Mouse (Mus musculus) CD4-positive helper T cell, adult 2 months (primary cell): Measurements from ENCODE around the gene Enthd1.
"Not testable (repeated sequence)": the region's sequence is repeated elsewhere in the genome, so short reads cannot be mapped to it uniquely, and the experiment has no call there.

Experiments used
- DNase-seq: peaks from one replicate; pipeline ENCODE4 v3.0.0-alpha.2; 2012; ENCODE audit warnings: low read depth, missing footprints, low spot score

Gene Enthd1

DNA sequence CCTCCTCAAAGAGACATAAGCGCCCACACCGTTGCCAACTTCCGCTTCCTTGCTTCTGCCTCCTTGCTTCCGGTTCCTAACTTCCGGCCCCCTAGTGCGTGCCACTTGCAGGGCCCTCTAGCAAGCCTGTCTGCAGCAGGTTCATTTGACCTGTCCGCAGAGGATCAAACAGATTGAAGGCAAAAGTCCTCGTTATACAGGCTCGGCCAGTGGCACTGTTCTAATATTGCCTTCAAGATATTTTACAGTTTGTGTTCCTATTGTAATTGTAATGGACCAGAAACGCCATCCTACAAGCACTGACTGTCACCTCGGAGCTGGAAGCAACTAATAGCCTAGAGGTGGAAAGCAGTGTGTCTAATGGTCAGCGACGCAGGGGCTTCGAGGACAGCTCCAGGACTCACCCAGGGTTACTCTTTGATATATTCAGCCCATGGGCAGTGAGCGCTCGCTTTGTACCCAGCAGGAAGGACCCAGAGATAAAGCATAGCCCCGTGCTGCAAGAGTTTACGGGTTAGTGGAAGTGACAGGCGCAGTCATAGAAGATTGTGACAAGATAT, at the start of gene Enthd1:
Gene Enthd1 (minus strand): TSS at position 51 of the 560 bp plus-strand sequence.
- no peak for DNase-seq

DNA sequence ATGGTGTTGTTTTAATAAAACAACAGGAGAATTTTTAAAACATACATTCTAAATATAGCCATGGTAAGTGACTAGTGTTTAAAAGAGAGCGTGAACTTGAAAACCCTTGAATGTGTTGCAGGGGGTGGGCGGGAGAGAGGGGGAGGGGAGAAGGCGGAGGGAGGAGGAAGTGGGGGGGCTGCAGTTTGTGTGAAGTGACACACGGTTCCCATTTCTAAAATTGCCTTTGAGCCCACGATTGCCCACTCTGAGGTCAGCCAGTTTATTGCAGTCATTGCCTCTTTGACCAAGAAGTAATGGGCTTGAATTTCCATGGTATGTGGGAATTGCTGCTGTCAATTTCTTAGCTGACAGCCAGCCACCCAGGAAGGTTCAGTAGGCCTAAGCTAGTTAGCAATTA, 48.9 kb upstream of the Enthd1 start:
- DNase-seq: no peak

DNA sequence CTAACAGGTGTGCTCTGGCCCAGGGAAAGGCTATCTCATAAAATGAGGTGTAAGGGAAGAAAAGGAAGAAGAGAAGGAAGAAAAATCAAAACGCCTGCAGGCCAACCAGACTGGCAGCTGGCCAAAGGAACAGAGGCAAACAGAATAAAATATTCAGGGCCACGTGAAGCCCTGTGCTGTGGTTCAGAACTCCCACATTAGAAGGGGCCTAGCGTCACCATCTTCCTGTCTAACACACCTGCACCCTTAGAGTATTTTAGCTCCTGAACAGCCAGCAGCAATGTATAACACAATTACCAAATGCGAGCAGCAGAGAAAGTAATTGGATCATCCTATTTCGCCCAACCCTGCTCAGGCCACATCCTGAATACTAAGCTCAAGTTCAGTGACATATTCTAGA, 46.5 kb upstream of the Enthd1 start:
- peak; percentile 85 for DNase-seq

DNA sequence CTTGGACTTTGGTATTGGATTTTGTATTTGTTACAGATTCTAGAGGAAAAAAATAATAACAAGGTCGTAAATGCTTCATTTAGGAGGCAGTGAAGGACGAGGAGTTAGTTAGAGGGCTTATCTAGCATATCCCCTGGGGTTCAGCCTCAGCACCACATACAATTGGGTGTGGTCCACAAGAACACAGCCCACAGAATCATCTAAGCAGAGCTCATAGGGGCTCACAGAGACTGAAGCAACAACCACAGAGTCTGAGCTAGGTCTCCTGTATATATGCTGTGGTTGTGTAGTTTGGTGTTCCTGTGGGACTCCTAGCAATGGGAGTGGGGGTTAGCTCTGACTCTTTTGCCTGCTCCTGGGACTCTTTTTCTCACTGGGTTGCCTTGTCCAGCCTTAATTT, 45.4 kb upstream of the Enthd1 start:
- peak; percentile 50 for DNase-seq

DNA sequence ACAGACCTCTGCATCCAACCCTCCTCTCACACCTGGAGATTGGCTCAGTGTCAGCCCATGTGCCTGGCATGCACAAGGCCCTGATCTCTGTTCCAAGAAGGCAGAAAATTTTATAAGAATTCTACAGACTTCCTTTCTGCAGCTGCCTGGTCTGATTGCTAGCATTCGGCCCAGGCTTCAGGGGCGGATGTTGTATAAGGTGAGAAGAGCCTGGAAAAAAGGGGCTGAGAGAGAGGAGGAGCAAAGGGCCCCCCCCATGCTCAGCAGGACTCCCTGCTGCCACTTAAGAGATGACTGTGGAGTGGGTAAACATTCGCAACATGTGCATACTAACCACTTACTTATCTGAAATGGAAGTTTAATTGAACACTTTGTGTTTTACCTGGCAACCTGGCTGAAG, 43.0 kb upstream of the Enthd1 start:
- DNase-seq: no peak

DNA sequence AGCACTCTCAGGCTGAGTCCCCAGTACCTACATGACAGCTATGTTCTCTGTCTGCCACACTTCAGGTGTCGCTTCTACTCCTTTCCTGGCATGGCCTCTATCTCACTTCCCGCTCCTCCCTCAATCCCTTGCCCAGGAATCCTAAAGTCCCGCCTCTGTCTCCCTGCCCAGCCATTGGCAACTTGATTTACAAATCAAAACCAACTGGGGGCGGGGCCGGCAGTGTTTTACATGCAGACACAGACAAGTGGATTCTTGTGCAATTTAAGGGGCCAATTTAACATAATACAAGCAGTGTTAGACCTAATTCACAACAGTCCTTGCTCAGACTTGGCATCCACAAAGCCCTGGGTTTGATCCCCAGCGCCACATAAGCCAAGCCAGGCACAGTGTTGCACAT, 39.1 kb upstream of the Enthd1 start:
- DNase-seq: no peak

DNA sequence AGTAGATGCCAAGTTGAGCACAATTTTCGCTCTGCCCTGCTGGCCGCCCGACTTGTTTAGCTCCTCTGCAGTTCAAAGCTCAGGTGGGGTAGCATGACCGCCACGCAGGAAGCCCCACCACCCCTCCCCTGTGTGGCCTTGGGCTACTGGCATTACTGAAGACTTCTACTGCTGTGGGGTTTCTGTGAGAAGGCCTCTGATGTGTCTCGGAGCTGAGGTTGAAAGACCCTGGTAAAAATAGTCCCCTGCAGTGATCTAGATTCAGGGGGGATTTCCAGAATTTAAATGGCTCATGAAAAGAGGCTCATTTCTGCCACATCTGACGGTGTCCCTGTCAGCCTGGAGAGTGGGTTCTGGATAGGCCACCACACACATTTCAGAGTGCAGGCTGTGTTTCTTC, 37.5 kb upstream of the Enthd1 start:
- peak; percentile 73 for DNase-seq

DNA sequence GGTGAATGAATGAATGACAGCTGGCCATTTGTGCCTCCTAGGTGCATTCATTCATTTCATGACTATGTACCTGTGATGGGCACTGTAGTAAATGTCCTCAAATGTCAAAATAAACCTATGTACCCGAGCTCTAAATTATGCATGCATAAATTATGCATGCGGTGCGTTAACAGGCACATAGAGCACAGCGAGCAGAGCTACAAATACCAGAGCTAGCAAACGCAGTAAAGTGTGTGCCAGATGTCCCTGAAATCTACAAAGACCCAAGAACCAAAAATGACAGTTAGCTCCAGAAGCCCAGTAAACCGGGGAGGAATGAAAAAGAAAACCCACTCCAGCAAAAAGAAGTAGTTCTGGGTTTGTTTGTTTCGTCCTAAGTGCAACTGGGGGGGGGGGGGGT, 36.5 kb upstream of the Enthd1 start:
- no peak for DNase-seq

DNA sequence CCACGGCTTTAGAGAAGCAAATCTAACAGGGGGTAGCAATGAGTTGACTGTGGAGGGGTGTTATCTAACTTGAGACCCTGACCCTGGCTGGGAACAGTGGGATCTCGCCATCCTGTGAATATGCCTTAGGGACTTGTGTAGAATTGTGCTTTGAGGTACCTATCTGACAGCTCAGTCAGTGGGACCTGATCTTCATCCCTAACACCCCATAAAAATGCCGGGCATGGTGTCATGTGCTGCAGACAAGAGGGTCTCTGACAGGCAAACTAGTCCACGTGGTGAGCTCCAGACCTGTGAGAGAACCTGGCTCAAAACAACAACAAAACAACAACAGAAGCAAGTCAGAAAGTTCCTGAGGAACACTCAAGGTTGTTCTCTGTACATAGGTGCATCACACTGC, 34.9 kb upstream of the Enthd1 start:
- DNase-seq: no peak

DNA sequence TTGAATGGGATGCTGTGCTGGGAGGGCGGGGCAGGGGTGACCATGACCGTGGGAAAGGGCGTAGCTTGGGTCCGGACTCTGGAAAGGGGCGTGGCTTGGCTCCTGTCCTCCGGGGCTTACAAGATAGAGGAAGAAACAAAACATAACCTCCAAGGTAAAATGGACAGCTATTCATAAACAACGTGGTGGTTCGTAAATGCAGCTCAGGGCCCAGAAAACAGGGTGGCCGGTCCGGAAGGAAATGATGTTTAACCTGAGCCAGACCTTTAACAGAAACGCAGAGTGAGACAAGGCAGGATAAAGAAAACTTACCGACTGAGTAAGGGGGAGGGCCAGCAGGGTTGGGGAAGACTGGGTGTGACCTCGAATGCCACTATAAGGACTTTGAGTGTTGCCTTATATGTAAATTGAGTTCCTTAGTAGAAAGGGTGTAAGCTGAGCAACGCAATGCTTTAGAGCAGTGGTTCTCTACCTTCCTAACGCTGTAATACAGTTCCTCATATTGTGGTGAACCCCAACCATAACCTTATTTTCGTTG, 34.3 kb upstream of the Enthd1 start:
- DNase-seq: peak; percentile 73

DNA sequence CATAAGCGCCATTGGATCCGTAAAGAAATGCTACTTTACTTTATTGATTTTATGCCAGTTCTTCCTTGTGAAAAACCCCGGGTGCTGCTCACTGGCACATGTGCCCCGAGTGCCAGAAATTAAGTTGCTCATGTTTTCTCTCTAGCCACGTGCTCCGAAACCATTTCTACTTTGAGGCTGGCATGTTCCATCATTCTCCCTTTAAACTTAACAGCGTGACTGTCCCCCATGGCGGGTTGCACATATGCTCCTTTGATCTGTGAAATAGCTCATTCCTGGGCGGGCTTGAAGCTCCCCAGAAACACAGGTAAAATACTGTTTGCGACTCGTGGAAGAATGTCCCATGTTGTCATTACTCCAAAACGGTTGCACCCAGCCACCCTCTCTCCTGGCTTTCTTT, 33.8 kb upstream of the Enthd1 start:
- peak; percentile 61 for DNase-seq

DNA sequence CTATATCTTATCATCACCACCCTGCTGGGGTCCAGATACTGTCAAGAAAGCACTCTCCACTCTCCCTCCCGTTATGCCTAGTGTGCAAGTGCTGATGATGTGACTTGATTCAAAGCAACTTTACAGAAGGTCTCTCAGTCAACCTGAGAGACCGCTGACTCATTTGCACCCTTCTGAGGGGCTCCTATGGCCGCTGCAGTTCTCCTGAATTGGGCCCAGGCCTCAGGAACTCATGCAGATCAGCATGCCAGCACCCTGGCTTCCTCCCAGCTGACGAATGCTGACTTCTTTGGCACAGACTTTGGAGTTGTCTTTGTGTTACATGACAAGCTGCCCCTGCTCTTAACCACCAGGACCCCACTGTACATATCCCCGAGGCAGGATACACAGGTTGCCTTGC, 28.9 kb upstream of the Enthd1 start:
- DNase-seq: no peak

DNA sequence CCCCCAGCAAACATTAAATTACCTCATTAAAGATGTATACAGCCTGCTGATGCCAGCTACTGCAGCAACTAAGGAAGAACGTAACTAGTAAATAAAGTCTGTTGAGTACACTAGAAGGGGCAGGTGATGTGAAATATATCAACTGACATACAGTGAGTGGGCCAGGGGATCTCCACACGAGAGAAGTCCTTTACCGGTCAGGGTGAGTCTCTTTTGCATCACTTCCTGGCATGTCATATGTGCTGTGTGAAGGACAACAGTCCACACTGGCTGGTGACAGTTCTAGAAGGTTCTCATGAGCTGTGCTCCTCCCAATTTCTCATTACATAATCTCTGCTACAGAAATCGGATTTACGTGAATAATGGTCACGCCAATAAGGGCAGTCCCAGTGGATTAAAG, 27.8 kb upstream of the Enthd1 start:
- peak; percentile 61 for DNase-seq

DNA sequence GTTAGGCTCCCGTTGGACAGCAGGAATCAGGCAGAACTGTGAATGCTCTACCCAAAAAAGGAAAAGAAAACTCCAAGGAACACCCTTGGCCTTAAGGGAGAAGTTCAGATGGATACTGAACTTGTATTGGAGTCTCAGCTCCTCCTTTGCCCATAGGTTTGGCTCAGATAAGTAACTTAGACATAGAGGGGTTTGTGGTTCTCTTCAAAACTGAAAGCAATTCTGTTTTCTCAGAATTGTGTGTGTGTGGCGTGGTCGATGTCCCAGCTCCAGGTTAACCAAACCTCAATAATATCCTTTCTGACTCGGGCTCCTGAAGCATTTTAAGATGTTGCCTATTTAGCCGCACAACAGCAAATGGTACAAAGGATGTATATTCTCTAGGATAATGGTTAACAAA, 25.7 kb upstream of the Enthd1 start:
- peak; percentile 80 for DNase-seq

DNA sequence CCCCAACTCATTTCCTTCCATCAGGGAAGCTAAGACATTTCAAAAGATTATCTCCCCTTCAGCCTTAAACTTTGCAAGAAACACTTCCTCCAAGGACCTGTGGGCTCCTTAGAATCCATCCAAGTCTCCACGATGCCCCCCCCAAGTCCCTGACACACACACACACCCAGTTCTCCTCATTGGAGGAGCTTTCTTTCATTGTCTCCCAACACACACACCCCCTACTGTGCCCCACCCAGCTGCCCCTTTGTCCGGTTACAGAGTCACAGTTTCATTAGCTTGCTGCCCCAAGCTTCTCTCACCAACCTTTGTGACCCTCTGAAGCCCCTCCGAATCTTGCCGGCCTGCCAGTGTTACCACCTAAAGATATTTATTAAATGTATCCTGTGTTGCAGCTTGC, 21.3 kb upstream of the Enthd1 start:
- DNase-seq: no peak

DNA sequence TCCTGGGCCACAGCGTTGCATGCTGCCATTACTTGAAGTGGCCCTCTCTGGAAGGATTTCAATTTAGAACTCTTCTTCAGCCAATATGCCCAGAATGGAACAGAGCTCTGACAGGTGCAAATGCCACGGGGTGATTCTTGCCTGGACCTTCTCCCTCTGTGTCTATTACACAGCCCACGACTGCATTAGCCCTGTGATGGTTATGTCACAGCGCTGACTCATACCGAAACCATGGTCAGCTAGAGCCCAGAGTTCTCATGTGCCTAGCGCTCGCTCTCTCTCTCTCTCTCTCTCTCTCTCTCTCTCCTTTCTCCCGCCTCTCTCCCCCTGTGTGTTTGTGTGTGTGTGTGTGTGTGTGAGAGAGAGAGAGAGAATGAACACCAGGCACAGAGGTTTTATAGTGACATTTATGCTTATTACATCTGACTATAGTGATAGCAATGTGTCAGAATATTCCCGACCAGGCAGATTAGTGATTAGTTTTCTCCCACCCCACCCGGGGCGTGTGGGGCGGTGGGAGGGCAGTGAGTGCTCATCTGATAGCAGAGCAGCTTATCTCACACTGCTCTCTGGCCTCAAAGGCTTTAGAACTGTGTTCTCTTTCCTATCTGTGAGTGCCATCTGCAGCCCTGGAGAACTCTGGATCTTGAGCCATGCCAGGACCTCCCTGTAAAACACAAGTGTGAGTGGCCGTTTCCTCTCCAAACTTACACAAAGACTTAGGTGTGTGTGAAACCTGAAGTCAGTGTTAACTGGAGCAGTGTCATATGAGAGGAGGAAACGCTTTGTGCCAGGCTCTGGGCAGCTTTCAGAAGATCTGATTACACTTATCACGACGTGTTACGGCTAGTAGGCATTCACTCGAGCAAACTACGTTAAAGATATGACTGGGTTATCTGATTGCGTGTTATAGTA, 17.9 kb upstream of the Enthd1 start:
- peak; percentile 83 for DNase-seq

DNA sequence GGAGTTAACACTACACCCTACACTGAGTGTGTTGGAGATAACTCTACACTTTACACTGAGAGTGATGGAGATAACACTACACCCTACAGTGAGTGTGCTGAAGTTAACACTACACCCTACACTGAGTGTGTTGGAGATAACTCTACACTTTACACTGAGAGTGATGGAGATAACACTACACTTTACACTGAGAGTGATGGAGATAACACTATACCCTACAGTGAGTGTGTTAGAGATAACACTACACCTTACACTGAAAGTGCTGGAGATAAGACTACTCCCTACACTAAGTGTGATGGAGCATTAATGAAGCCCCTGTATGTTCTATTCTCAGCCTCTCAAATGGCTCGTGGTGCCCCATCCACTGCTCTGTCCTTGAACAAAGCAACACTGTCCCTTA, 15.6 kb upstream of the Enthd1 start:
- DNase-seq: not testable (repeated sequence)

DNA sequence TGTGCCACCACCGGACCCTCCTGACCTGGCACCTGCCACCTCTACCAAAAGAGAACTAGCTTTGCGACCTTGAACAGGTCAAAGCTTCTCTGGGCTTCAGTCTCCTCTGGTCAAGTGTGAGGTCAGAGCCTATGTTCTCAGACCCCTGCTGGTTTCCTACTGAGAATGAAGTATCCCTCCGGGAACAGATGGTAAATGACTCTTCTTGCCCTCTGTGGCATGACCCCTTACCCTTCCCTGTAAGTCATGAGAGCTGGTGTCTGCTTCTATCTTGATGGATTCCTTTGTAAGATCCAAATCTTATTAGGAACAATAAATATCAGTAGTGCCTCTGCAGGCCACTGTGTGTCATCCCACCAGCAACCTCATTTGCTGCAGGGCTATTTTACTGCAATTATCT, 14.2 kb upstream of the Enthd1 start:
- DNase-seq: no peak

DNA sequence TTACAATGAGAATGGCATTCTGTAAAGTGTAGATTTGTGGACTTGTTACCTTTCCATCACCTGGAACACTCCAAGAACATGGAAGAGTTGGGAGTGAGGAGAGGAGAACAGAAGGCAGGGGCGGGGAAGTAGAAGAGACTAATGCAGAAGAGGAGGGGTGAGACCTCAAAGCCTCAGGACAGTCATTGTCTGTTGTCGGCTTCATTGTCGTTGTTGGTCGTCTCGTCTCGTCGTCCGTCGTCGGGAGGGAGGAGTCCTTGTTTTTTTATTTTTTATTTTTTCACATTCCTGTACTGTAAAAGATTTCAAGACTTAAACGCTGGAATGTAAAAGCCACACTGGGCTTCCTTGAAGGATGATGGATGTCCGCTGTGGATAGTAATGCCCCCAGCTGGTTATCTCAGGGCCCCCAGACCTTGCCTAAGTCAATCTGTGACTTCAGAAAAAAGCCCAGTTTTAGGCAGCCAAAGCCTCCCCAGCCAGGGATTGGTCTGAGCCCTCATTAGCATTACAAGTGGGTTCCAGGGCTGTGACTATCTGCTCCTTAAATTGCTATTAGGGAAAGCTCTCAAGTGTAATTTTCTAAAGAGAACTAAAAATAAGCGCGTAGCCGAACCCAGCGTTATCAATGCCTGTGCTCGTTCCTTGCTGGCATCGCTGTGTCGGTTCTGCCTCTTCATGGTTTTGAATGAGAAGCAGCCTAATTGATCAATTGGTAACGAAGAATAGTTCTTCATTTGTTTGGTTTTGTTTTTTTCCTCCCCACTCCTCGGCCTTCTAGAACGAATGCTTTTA, 12.4 kb upstream of the Enthd1 start:
- DNase-seq: peak; percentile 47

DNA sequence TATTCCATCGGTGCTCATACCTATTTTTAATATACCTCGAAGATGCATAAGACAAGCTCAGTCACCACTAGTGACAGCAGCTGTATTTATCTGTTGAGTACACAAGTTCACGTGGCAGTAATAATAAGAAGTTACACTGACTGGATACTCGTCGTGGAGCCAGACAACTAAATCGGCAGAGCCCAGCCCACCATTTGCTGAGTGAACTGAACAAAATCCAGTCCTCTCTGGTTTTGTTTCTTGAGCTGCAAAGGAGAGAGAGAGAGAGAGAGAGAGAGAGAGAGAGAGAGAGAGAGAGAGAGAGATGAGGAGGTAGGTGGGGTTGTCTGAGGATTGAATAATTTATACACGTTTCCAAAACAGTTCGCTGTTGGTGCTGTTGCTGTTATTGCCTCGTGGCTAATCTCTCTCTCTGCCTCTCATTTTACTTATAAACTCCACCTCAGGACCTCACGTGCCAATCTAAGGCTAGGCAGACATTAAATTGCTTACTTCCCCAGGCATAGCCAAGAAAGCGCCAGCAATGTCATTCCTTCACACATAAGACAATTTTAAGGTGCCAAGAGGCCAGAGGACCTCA, 11.5 kb upstream of the Enthd1 start:
- peak; percentile 63 for DNase-seq

DNA sequence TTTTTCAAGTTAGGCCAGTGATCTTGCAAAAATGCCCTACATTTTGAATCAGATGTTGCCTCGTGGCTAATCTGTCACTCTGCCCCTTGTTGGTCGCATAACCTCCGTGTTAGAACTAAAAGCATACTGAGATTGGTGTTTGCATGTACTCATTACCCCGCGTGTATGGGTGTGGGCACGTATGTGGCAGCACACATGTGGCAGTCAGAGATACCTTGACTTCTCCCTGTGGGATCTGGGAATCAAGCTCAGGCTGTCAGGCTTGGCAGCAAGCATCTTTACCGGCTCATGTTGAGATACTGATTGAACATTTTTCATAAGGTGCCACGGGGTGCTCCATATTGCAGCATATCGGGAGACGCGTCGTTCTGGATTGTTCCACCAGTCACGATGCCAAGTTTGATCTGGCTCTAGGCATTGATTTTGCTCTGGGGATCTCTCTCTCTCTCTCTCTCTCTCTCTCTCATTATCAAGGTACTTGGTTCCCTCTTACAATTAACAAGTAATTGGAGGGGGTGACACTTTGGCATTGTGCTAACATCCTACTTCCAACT, 10.9 kb upstream of the Enthd1 start:
- peak; percentile 39 for DNase-seq
